Comparison of ENCODE assay signal across 8 mouse cellular contexts in the genomic region with DNA sequence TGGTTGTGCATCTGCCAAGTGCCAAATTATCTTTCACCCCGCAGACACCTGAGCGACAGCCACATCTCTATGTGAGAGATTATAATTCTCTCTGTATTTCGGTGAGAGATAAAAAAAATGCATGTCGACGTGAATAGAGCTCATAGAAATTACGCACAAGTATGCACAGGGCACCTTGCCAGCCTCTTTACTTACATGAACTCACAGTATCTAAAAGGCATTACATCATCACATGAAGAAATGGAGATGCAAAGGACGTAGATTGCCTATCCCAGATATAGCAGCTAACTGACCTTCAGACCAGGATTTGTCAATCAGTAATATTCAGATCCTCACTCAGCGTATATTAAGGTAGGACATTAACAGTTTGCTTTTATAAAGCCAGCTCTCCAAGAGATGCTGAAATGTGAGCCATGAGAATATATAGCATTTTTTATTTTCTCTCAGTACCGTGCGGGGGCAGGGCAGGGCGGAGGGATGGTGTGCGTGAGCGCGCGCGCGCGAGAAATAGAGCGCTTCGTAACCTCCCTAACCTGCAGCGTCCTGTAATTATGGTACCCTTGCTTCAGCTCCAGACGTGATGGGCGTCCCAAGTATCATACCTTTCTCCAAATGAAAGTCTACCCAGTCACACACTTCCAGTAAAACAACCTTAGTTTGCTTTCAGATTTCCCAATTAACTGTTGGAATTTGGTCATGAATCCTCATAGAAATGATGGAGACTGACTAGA. TPM values are rescaled to one million over a fixed set of nuclear protein-coding genes. Genes with fewer than 3 reads are reported as not detected.
DNase-seq lines count a peak whose midpoint lies in the region; ATAC-seq and TF ChIP-seq lines count a peak whose summit lies in the region.

No protein-coding gene starts in this region.

- peak overlapping the region; percentile 68 for H3K4me2 ChIP-seq in hindbrain, postnatal 0 days (ENCODE audit: low read depth, low read length)
- peak overlapping the region; percentile 70 for H3K4me2 ChIP-seq in liver, embryonic 16.5 days (ENCODE audit: low read depth, low read length)
- H3K4me2 ChIP-seq in stomach, embryonic 15.5 days: peak overlapping the region; percentile 69

- intact Hi-C loops in heart, adult 2 months (cut with DNase I): no loop called here

- H3K9ac ChIP-seq in heart, adult 2 months (ENCODE audit: low read depth, low read length): no peak overlapping the region
- H3K9ac ChIP-seq in hindbrain, postnatal 0 days (replicated peaks; ENCODE audit: low read length): peak overlapping the region; percentile 80
- H3K9ac ChIP-seq in liver, embryonic 16.5 days (ENCODE audit: low read depth, low read length): peak overlapping the region; percentile 46
- H3K9ac ChIP-seq in stomach, embryonic 15.5 days: 0 out of 2 replicates have a peak overlapping the region, but pooled peaks have one; percentile 2

- 12% methylated on average over 23 of the region's 23 CpGs for WGBS in heart, adult 2 months
- 7% methylated on average over 23 of the region's 23 CpGs for WGBS in hindbrain, postnatal 0 days
- 16% methylated on average over 23 of the region's 23 CpGs for WGBS in liver, embryonic 16.5 days (ENCODE audit: insufficient replicate concordance)
- 12% methylated on average over 23 of the region's 23 CpGs for WGBS in stomach, embryonic 15.5 days

- no peaks in the 10 kb centered on the region for H3K79me2 ChIP-seq in heart, adult 2 months (replicated peaks; ENCODE audit: control insufficient read depth, insufficient read depth, low read length)

- TF ChIP-seq EP300 in heart, adult 2 months (IDR thresholded peaks at IDR 0.05; ENCODE audit: insufficient read depth, low read depth, low read length): no peak

- no peaks in the 10 kb centered on the region for H3K4me1 ChIP-seq in heart, adult 2 months (ENCODE audit: control insufficient read depth, insufficient read depth, low read length)
- no peaks in the 10 kb centered on the region for H3K4me1 ChIP-seq in hindbrain, postnatal 0 days (ENCODE audit: insufficient read depth, low read length)
- peaks cover 18% of the 10 kb centered on the region for H3K4me1 ChIP-seq in liver, embryonic 16.5 days (ENCODE audit: control insufficient read depth, low read depth, low read length)
- 0 out of 2 replicates have a peak, but pooled peaks cover 6% of the 10 kb centered on the region for H3K4me1 ChIP-seq in stomach, embryonic 15.5 days

- TF ChIP-seq CTCF in heart, adult 2 months (IDR thresholded peaks at IDR 0.05): no peak
- TF ChIP-seq CTCF in hindbrain, postnatal 0 days (IDR thresholded peaks at IDR 0.05; ENCODE audit: low read depth): peak; percentile 13; the same call in 1 of the 2 replicates

- peak; percentile 75 for ATAC-seq in hindbrain, postnatal 0 days
- ATAC-seq in liver, embryonic 16.5 days (ENCODE audit: low read depth): peak; percentile 45; the same call in 1 of the 2 replicates
- peak; percentile 29; the same call in 1 of the 2 replicates for ATAC-seq in stomach, embryonic 15.5 days (ENCODE audit: insufficient read depth, low FRiP score, low read depth)

- no peaks in the 10 kb centered on the region for H3K36me3 ChIP-seq in heart, adult 2 months (ENCODE audit: control insufficient read depth, insufficient read depth, low read length)
- no peaks in the 10 kb centered on the region for H3K36me3 ChIP-seq in hindbrain, postnatal 0 days (ENCODE audit: insufficient read depth, low read length)
- H3K36me3 ChIP-seq in liver, embryonic 16.5 days (ENCODE audit: control insufficient read depth, insufficient read depth): no peaks in the 10 kb centered on the region
- H3K36me3 ChIP-seq in stomach, embryonic 15.5 days: no peaks in the 10 kb centered on the region

- no peak for DNase-seq in heart, adult 2 months
- no peak for DNase-seq in heart, adult 11 months
- peak; percentile 60 for DNase-seq in CD4-positive, CD25-positive, alpha-beta regulatory T cell, adult 2 months (ENCODE audit: low read depth, low spot score)
- DNase-seq in cerebellum, postnatal 36 days: peak; percentile 78 to 80
- DNase-seq in hindbrain, postnatal 0 days (ENCODE audit: low spot score): peak; percentile 80
- DNase-seq in urinary bladder, postnatal 10 days (ENCODE audit: low spot score): no peak

- peak overlapping the region; percentile 44 for H3K4me3 ChIP-seq in heart, adult 2 months
- peak overlapping the region; percentile 56 for H3K4me3 ChIP-seq in hindbrain, postnatal 0 days (ENCODE audit: low read length)
- peak overlapping the region; percentile 59 for H3K4me3 ChIP-seq in liver, embryonic 16.5 days (ENCODE audit: low read depth, low read length)
- peak overlapping the region; percentile 46 for H3K4me3 ChIP-seq in stomach, embryonic 15.5 days (replicated peaks)

- no peaks in the 10 kb centered on the region for H3K9me3 ChIP-seq in hindbrain, postnatal 0 days (ENCODE audit: low read length)
- H3K9me3 ChIP-seq in liver, embryonic 16.5 days (replicated peaks; ENCODE audit: control insufficient read depth, low read length): no peaks in the 10 kb centered on the region
- H3K9me3 ChIP-seq in stomach, embryonic 15.5 days: no peaks in the 10 kb centered on the region

- H3K27ac ChIP-seq in heart, adult 2 months: peak overlapping the region; percentile 12; the same call in 1 of the 2 replicates
- H3K27ac ChIP-seq in hindbrain, postnatal 0 days: peak overlapping the region; percentile 97
- peak overlapping the region; percentile 49 for H3K27ac ChIP-seq in liver, embryonic 16.5 days (ENCODE audit: low read length)
- H3K27ac ChIP-seq in stomach, embryonic 15.5 days: peak overlapping the region; percentile 89

- TF ChIP-seq POLR2A in heart, adult 2 months (IDR thresholded peaks at IDR 0.05; ENCODE audit: insufficient read depth, low read depth, low read length): no peak

- H3K27me3 ChIP-seq in heart, adult 2 months (ENCODE audit: control insufficient read depth, insufficient read depth, low read length): 0 out of 2 replicates have a peak, but pooled peaks cover 1% of the 10 kb centered on the region
- H3K27me3 ChIP-seq in hindbrain, postnatal 0 days (ENCODE audit: insufficient read depth, low read length): no peaks in the 10 kb centered on the region
- peaks cover 49% of the 10 kb centered on the region for H3K27me3 ChIP-seq in liver, embryonic 16.5 days (ENCODE audit: control insufficient read depth, insufficient read depth, low read depth, low read length)
- H3K27me3 ChIP-seq in stomach, embryonic 15.5 days (replicated peaks): no peaks in the 10 kb centered on the region

RNA-seq across cellular contexts. Expression of a gene that starts 0.8 kb away (rescaled TPM):
- total RNA-seq in heart, adult 2 months (2021): 1 to 10 TPM in 1 of 2 experiments, under 1 TPM in 1; 0.81 to 1.1 TPM
- 0.67 and 1.5 TPM in 2 replicates for polyA plus RNA-seq in heart, adult 2 months (2012; rRNA removed)
- 625 and 1,276 TPM in 2 replicates for total RNA-seq in hindbrain, postnatal 0 days (2014; rRNA removed)
- 103 and 109 TPM in 2 replicates for polyA plus RNA-seq in hindbrain, postnatal 0 days (2015; fragmentation: Nextera tagmentation; extraction: Ambion mirVana)
- 17.9 and 22.4 TPM in 2 replicates for polyA plus RNA-seq in liver, embryonic 16.5 days (2015; fragmentation: Nextera tagmentation; extraction: Ambion mirVana)
- 42.0 and 45.8 TPM in 2 replicates for polyA plus RNA-seq in stomach, embryonic 15.5 days (2015; fragmentation: Nextera tagmentation; extraction: Ambion mirVana)

RNA-seq across cellular contexts. Expression of a gene that starts 6.5 kb away (rescaled TPM):
- total RNA-seq in heart, adult 2 months (2021): 10 to 100 TPM; 13.6 to 14.0 TPM
- 12.6 and 15.4 TPM in 2 replicates for polyA plus RNA-seq in heart, adult 2 months (2012; rRNA removed)
- 218 and 236 TPM in 2 replicates for total RNA-seq in hindbrain, postnatal 0 days (2014; rRNA removed)
- polyA plus RNA-seq in hindbrain, postnatal 0 days (2015; fragmentation: Nextera tagmentation; extraction: Ambion mirVana): 49.6 and 53.3 TPM in 2 replicates
- 21.2 and 24.4 TPM in 2 replicates for polyA plus RNA-seq in liver, embryonic 16.5 days (2015; fragmentation: Nextera tagmentation; extraction: Ambion mirVana)
- 29.6 and 32.2 TPM in 2 replicates for polyA plus RNA-seq in stomach, embryonic 15.5 days (2015; fragmentation: Nextera tagmentation; extraction: Ambion mirVana)

RNA-seq across cellular contexts. Expression of a gene that starts 6.5 kb away (rescaled TPM):
- under 1 TPM in 1 of 2 experiments, not detected in 1; 0.07 TPM for total RNA-seq in heart, adult 2 months (2021)
- 0.20 and 0.37 TPM in 2 replicates for polyA plus RNA-seq in heart, adult 2 months (2012; rRNA removed)
- 2.8 and 4.3 TPM in 2 replicates for total RNA-seq in hindbrain, postnatal 0 days (2014; rRNA removed)
- polyA plus RNA-seq in hindbrain, postnatal 0 days (2015; fragmentation: Nextera tagmentation; extraction: Ambion mirVana): 0.55 and 0.74 TPM in 2 replicates
- polyA plus RNA-seq in liver, embryonic 16.5 days (2015; fragmentation: Nextera tagmentation; extraction: Ambion mirVana): 0.15 and 0.19 TPM in 2 replicates
- 0.19 and 0.28 TPM in 2 replicates for polyA plus RNA-seq in stomach, embryonic 15.5 days (2015; fragmentation: Nextera tagmentation; extraction: Ambion mirVana)

RNA-seq across cellular contexts. Expression of a gene that starts 9.2 kb away (rescaled TPM):
- total RNA-seq in heart, adult 2 months (2021): 100 to 1,000 TPM; 164 to 177 TPM
- 182 and 190 TPM in 2 replicates for polyA plus RNA-seq in heart, adult 2 months (2012; rRNA removed)
- total RNA-seq in hindbrain, postnatal 0 days (2014; rRNA removed): 975 and 1,069 TPM in 2 replicates
- 649 and 670 TPM in 2 replicates for polyA plus RNA-seq in hindbrain, postnatal 0 days (2015; fragmentation: Nextera tagmentation; extraction: Ambion mirVana)
- polyA plus RNA-seq in liver, embryonic 16.5 days (2015; fragmentation: Nextera tagmentation; extraction: Ambion mirVana): 74.5 and 81.7 TPM in 2 replicates
- polyA plus RNA-seq in stomach, embryonic 15.5 days (2015; fragmentation: Nextera tagmentation; extraction: Ambion mirVana): 229 and 235 TPM in 2 replicates

RNA-seq across cellular contexts. Expression of a gene that starts 29.9 kb away (rescaled TPM):
- total RNA-seq in heart, adult 2 months (2021): 10 to 100 TPM; 11.9 to 14.0 TPM
- polyA plus RNA-seq in heart, adult 2 months (2012; rRNA removed): 14.3 and 19.4 TPM in 2 replicates
- 31.7 and 31.8 TPM in 2 replicates for total RNA-seq in hindbrain, postnatal 0 days (2014; rRNA removed)
- 14.1 and 15.9 TPM in 2 replicates for polyA plus RNA-seq in hindbrain, postnatal 0 days (2015; fragmentation: Nextera tagmentation; extraction: Ambion mirVana)
- 8.2 and 8.7 TPM in 2 replicates for polyA plus RNA-seq in liver, embryonic 16.5 days (2015; fragmentation: Nextera tagmentation; extraction: Ambion mirVana)
- polyA plus RNA-seq in stomach, embryonic 15.5 days (2015; fragmentation: Nextera tagmentation; extraction: Ambion mirVana): 17.9 and 19.1 TPM in 2 replicates

Comparison
In these comparisons a context has a peak if more than half of its experiments do, and no peak if none do; other contexts are left out.
1. DNase-seq: peak in CD4-positive, CD25-positive, alpha-beta regulatory T cell, adult 2 months (single experiment), cerebellum, postnatal 36 days (2 of 2) and hindbrain, postnatal 0 days (single experiment); none in heart, adult 2 months (0 of 2), heart, adult 11 months (single experiment) and urinary bladder, postnatal 10 days (single experiment).
2. H3K27ac ChIP-seq: peak in every context shown above with its lines; median percentile 97 in hindbrain, postnatal 0 days; 89 in stomach, embryonic 15.5 days; 49 in liver, embryonic 16.5 days; 12 in heart, adult 2 months.
3. Peak in every context shown above with its lines, with median percentiles within 50 percentile points of each other: H3K4me3 ChIP-seq, ATAC-seq and H3K4me2 ChIP-seq.